Mouse (Mus musculus) liver, embryonic 15.5 days (tissue): ENCODE results near the gene Vwa5b1. TPM values are rescaled to one million over a fixed set of nuclear protein-coding genes. Genes with fewer than 3 reads are reported as not detected.

Experiments used
- ATAC-seq: fragments of 200-750 bp; cut with Nextera tagmentation; 2 replicates; pipeline ENCODE4 v1.8.0; 2017; ENCODE audit warnings: moderate number of reproducible peaks, mild to moderate bottlenecking, moderate library complexity; ENCODE audit not compliant: insufficient read depth
- H3K27ac ChIP-seq: fragments of 300-500 bp; sonication (generic); replicated peaks from 2 replicates; pipeline ENCODE4 v1.5.1; 2015; ENCODE audit warnings: mild to moderate bottlenecking, inconsistent platforms
- H3K27me3 ChIP-seq: fragments of 300-500 bp; sonication (generic); 2 replicates; pipeline ENCODE4 v1.6.1; 2015; ENCODE audit warnings: mild to moderate bottlenecking, inconsistent platforms
- H3K36me3 ChIP-seq: fragments of 300-500 bp; sonication (generic); replicated peaks from 2 replicates; pipeline ENCODE4 v1.6.1; 2015; ENCODE audit warnings: moderate library complexity, mild to moderate bottlenecking, inconsistent platforms
- H3K4me1 ChIP-seq: fragments of 300-500 bp; sonication (generic); replicated peaks from 2 replicates; pipeline ENCODE4 v1.6.1; 2015; ENCODE audit warnings: inconsistent platforms
- H3K4me2 ChIP-seq: fragments of 300-500 bp; sonication (generic); 2 replicates; pipeline ENCODE4 v1.6.1; 2015; ENCODE audit warnings: moderate library complexity, mild to moderate bottlenecking, inconsistent platforms
- H3K4me3 ChIP-seq: fragments of 300-500 bp; sonication (generic); replicated peaks from 2 replicates; pipeline ENCODE4 v1.5.1; 2015; ENCODE audit warnings: mild to moderate bottlenecking, inconsistent platforms
- H3K9ac ChIP-seq: fragments of 300-500 bp; sonication (generic); 2 replicates; pipeline ENCODE4 v1.6.1; 2015; ENCODE audit warnings: moderate library complexity, mild to moderate bottlenecking, inconsistent platforms
- H3K9me3 ChIP-seq: fragments of 300-500 bp; sonication (generic); replicated peaks from 2 replicates; pipeline ENCODE4 v1.6.1; 2016; ENCODE audit warnings: inconsistent platforms
- WGBS: fragments of 180-500 bp; shearing (Covaris S2); methylation state at CpG from one replicate; pipeline ENCODE4 v1.1.7; 2015; ENCODE audit warnings: mixed read lengths; ENCODE audit not compliant: insufficient replicate concordance; 5-methylcytosine and 5-hydroxymethylcytosine counted together
- polyA plus RNA-seq: library from polyadenylated mRNA; unstranded; fragments of >200 nt; fragmentation: Nextera tagmentation; extraction: Ambion mirVana; gene quantifications from 2 replicates; pipeline ENCODE4 v1.2.1, GENCODE M21; 2015

Vwa5b1 gene
- polyA plus RNA-seq, 1 experiment from 2014 or later: not detected

DNA sequence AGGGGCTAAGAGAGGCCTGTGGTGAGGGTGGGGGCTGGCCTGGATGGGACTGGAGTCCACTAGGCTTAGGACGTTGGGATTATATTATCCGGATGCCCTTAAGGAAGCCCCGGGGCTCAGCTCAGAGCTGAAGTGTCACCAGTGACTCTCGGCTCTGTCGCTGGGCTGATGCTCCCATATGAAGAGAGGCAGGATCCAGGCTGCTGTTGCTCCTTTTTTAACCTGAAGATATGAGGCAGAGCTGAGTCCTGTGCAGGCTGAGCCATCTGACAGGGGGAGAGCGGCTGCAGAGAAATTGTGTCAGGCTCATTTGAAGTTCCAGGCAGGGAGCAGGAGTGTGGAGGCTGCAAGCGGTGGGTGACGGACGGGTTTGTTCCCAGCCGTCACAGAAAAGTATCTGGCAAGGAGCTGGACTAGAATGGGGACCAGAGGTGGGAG lies 87.5 kb downstream of the Vwa5b1 start:
- no peak for ATAC-seq
- Histone ChIP-seq H3K9me3 (no peaks in the 10 kb centered on the region), H3K4me1 (no peaks in the 10 kb centered on the region), H3K27me3 (0 out of 2 replicates have a peak, but pooled peaks cover under 1% of the 10 kb centered on the region), H3K4me2 (no peak overlapping the region), H3K4me3 (no peak overlapping the region), H3K9ac (no peak overlapping the region), H3K36me3 (no peaks in the 10 kb centered on the region), H3K27ac (no peak overlapping the region)
- 21% methylated on average over 10 of the region's 10 CpGs for whole genome bisulfite sequencing

GRCm38 (mm10) chr4:138547556-138547955 lies 88.1 kb downstream of the Vwa5b1 start:
- no peaks in the 10 kb centered on the region for H3K4me1 ChIP-seq
- WGBS: 12% methylated on average over 10 of the region's 10 CpGs
- H3K4me2 ChIP-seq: no peak overlapping the region
- no peak overlapping the region for H3K27ac ChIP-seq
- no peaks in the 10 kb centered on the region for H3K27me3 ChIP-seq
- no peak overlapping the region for H3K4me3 ChIP-seq
- H3K9me3 ChIP-seq: no peaks in the 10 kb centered on the region
- H3K36me3 ChIP-seq: no peaks in the 10 kb centered on the region
- ATAC-seq: no peak
- no peak overlapping the region for H3K9ac ChIP-seq

GRCm38 (mm10) chr4:138547041-138547440 lies 88.6 kb downstream of the Vwa5b1 start:
- no peak overlapping the region for H3K27ac ChIP-seq
- H3K9ac ChIP-seq: no peak overlapping the region
- H3K36me3 ChIP-seq: no peaks in the 10 kb centered on the region
- no peak overlapping the region for H3K4me2 ChIP-seq
- H3K4me1 ChIP-seq: no peaks in the 10 kb centered on the region
- H3K27me3 ChIP-seq: no peaks in the 10 kb centered on the region
- ATAC-seq: no peak
- no peaks in the 10 kb centered on the region for H3K9me3 ChIP-seq
- WGBS: 44% methylated on average over 6 of the region's 6 CpGs
- H3K4me3 ChIP-seq: no peak overlapping the region

DNA sequence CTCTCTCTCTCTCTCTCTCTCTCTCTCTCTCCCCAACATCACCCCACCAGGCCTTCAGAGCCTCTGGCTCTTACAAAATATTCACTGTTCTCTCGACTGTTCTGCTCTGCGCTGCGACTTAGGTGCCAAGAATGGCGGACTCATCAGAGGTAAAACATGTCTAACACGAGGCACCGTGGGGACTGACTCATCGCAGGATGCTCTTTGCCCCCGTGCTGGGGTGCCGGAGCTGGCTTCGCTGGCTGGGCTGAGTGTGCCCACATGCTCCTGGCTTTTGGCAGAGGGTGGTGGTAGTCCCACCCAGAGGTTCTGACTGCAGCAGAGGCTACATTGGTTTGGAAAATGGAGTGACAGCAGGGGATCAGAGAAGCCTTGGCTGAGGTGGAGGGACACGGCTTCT lies 89.4 kb downstream of the Vwa5b1 start:
- Histone ChIP-seq H3K36me3 (no peaks in the 10 kb centered on the region), H3K9ac (no peak overlapping the region), H3K4me3 (no peak overlapping the region), H3K4me2 (no peak overlapping the region), H3K4me1 (no peaks in the 10 kb centered on the region), H3K27me3 (no peaks in the 10 kb centered on the region), H3K27ac (no peak overlapping the region), H3K9me3 (no peaks in the 10 kb centered on the region)
- ATAC-seq: no peak
- 55% methylated on average over 11 of the region's 11 CpGs for WGBS

DNA sequence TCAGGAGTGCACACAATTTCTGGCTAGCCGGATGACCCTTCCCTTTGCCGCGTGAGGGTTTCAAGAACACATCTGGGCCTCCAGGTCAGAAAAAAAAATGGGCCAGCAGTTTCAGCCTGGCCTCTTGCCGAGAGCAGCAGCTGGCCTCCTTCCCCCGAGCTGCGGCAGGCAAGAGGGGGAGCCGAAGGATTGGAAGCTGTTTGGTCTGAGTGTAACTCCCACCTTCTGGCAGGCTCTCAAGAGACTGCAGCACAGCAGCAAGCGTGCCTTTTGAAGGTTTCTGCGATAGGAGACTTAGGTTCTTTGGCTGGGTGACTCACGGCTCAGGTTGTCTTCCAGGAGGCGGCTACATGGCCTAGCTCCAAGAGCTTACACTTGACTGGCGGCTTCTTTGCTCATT lies 92.5 kb downstream of the Vwa5b1 start:
- H3K4me2 ChIP-seq: no peak overlapping the region
- WGBS: 53% methylated on average over 12 of the region's 12 CpGs
- no peak overlapping the region for H3K4me3 ChIP-seq
- no peak overlapping the region for H3K27ac ChIP-seq
- H3K9ac ChIP-seq: no peak overlapping the region
- H3K4me1 ChIP-seq: no peaks in the 10 kb centered on the region
- no peaks in the 10 kb centered on the region for H3K9me3 ChIP-seq
- H3K27me3 ChIP-seq: no peaks in the 10 kb centered on the region
- ATAC-seq: no peak
- no peaks in the 10 kb centered on the region for H3K36me3 ChIP-seq

GRCm38 (mm10) chr4:138538084-138538449 lies 97.6 kb downstream of the Vwa5b1 start:
- no peaks in the 10 kb centered on the region for H3K9me3 ChIP-seq
- no peaks in the 10 kb centered on the region for H3K27me3 ChIP-seq
- no peaks in the 10 kb centered on the region for H3K36me3 ChIP-seq
- H3K4me3 ChIP-seq: no peak overlapping the region
- no peak for ATAC-seq
- H3K27ac ChIP-seq: no peak overlapping the region
- no peak overlapping the region for H3K9ac ChIP-seq
- no peaks in the 10 kb centered on the region for H3K4me1 ChIP-seq
- 45% methylated on average over 4 of the region's 4 CpGs for WGBS
- H3K4me2 ChIP-seq: no peak overlapping the region

GRCm38 (mm10) chr4:138537210-138538083 lies 98.2 kb downstream of the Vwa5b1 start:
- H3K4me3 ChIP-seq: no peak overlapping the region
- no peaks in the 10 kb centered on the region for H3K27me3 ChIP-seq
- no peak overlapping the region for H3K9ac ChIP-seq
- ATAC-seq: no peak
- H3K27ac ChIP-seq: no peak overlapping the region
- 23% methylated on average over 10 of the region's 10 CpGs for WGBS
- no peaks in the 10 kb centered on the region for H3K36me3 ChIP-seq
- H3K4me2 ChIP-seq: no peak overlapping the region
- H3K4me1 ChIP-seq: no peaks in the 10 kb centered on the region
- H3K9me3 ChIP-seq: no peaks in the 10 kb centered on the region

GRCm38 (mm10) chr4:138535610-138536009 lies 100.1 kb downstream of the Vwa5b1 start:
- Histone ChIP-seq H3K4me3 (no peak overlapping the region), H3K4me2 (no peak overlapping the region), H3K9ac (no peak overlapping the region), H3K4me1 (no peaks in the 10 kb centered on the region), H3K36me3 (no peaks in the 10 kb centered on the region), H3K9me3 (no peaks in the 10 kb centered on the region), H3K27me3 (no peaks in the 10 kb centered on the region), H3K27ac (no peak overlapping the region)
- WGBS: 68% methylated on average over 12 of the region's 12 CpGs
- no peak for ATAC-seq

- ATAC-seq: no peak
- 49% methylated on average over 2 of the region's 2 CpGs for WGBS
These were observed 101.8 kb downstream of the Vwa5b1 start for GRCm38 (mm10) chr4:138533877-138534276.

GRCm38 (mm10) chr4:138531761-138532160 lies 103.9 kb downstream of the Vwa5b1 start:
- Histone ChIP-seq H3K27me3 (no peaks in the 10 kb centered on the region), H3K9me3 (no peaks in the 10 kb centered on the region), H3K36me3 (no peaks in the 10 kb centered on the region), H3K4me2 (no peak overlapping the region), H3K4me3 (no peak overlapping the region), H3K4me1 (no peaks in the 10 kb centered on the region), H3K27ac (no peak overlapping the region), H3K9ac (no peak overlapping the region)
- no peak for ATAC-seq
- 65% methylated on average over 2 of the region's 2 CpGs for WGBS

More at GRCm38 (mm10) chr4:138533877-138534276, 101.8 kb downstream of the Vwa5b1 start:
- H3K9me3 ChIP-seq: no peaks in the 10 kb centered on the region
- no peak overlapping the region for H3K27ac ChIP-seq
- H3K4me2 ChIP-seq: no peak overlapping the region
- H3K4me1 ChIP-seq: no peaks in the 10 kb centered on the region
- H3K9ac ChIP-seq: no peak overlapping the region
- no peaks in the 10 kb centered on the region for H3K27me3 ChIP-seq
- H3K4me3 ChIP-seq: no peak overlapping the region
- H3K36me3 ChIP-seq: no peaks in the 10 kb centered on the region

- Histone ChIP-seq H3K36me3 (no peaks in the 10 kb centered on the region), H3K27me3 (no peaks in the 10 kb centered on the region), H3K4me3 (no peak overlapping the region), H3K9ac (no peak overlapping the region), H3K4me2 (no peak overlapping the region), H3K27ac (no peak overlapping the region), H3K4me1 (no peaks in the 10 kb centered on the region), H3K9me3 (no peaks in the 10 kb centered on the region)
- no peak for ATAC-seq
- WGBS: 75% methylated on average over 6 of the region's 6 CpGs
These were observed 105.7 kb downstream of the Vwa5b1 start for GRCm38 (mm10) chr4:138530011-138530410.

DNA sequence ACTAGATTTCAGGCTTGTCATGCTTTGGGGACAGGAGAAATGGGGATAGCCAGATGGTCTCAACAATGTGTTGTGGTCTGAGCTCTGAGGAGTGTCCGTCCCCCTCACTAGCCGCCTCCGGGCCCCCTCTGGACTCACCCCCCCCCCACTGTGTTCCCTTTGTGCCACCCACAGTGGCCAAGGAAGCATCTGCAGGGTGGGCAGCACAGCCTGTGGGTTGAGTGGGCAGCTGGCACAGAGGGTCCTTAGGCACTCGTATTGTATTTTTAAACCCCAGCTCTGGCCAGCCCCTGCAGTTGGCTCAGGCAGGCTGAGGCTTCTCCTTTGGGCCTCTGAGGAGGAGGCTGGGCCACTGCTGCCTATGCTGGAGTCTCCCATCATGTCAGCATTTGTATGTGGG lies 110.0 kb downstream of the Vwa5b1 start:
- H3K4me3 ChIP-seq: no peak overlapping the region
- H3K27me3 ChIP-seq: no peaks in the 10 kb centered on the region
- no peak overlapping the region for H3K9ac ChIP-seq
- no peak overlapping the region for H3K27ac ChIP-seq
- WGBS: 63% methylated on average over 4 of the region's 4 CpGs
- H3K9me3 ChIP-seq: no peaks in the 10 kb centered on the region
- H3K4me1 ChIP-seq: no peaks in the 10 kb centered on the region
- no peaks in the 10 kb centered on the region for H3K36me3 ChIP-seq
- H3K4me2 ChIP-seq: no peak overlapping the region
- ATAC-seq: no peak
